Mouse (Mus musculus) midbrain, embryonic 13.5 days (tissue): ENCODE measurements around the gene Prkg1. TPM values are rescaled to one million over a fixed set of nuclear protein-coding genes. Genes with fewer than 3 reads are reported as not detected.

Source experiments
- ATAC-seq: fragments of 200-750 bp; cut with Nextera tagmentation; 2 replicates; pipeline ENCODE4 v1.8.0; 2017; ENCODE audit warnings: mild to moderate bottlenecking, moderate TSS enrichment, moderate library complexity
- H3K27ac ChIP-seq: fragments of 300-500 bp; sonication (generic); 2 replicates; pipeline ENCODE4 v1.5.1; 2015; ENCODE audit warnings: inconsistent platforms, mild to moderate bottlenecking, moderate library complexity
- H3K27me3 ChIP-seq: fragments of 300-500 bp; sonication (generic); 2 replicates; pipeline ENCODE4 v1.6.1; 2015; ENCODE audit warnings: mild to moderate bottlenecking, inconsistent platforms
- H3K36me3 ChIP-seq: fragments of 300-500 bp; sonication (generic); 2 replicates; pipeline ENCODE4 v1.6.1; 2015; ENCODE audit warnings: mild to moderate bottlenecking, inconsistent platforms
- H3K4me1 ChIP-seq: fragments of 300-500 bp; sonication (generic); replicated peaks from 2 replicates; pipeline ENCODE4 v1.6.1; 2015; ENCODE audit warnings: inconsistent platforms
- H3K4me2 ChIP-seq: fragments of 300-500 bp; sonication (generic); replicated peaks from 2 replicates; pipeline ENCODE4 v1.6.1; 2015; ENCODE audit warnings: moderate library complexity, mild to moderate bottlenecking, inconsistent platforms
- H3K4me3 ChIP-seq: fragments of 300-500 bp; sonication (generic); replicated peaks from 2 replicates; pipeline ENCODE4 v1.5.1; 2015; ENCODE audit warnings: mild to moderate bottlenecking, inconsistent platforms
- H3K9ac ChIP-seq: fragments of 300-500 bp; sonication (generic); replicated peaks from 2 replicates; pipeline ENCODE4 v1.6.1; 2015; ENCODE audit warnings: mild to moderate bottlenecking, inconsistent platforms
- H3K9me3 ChIP-seq: fragments of 300-500 bp; sonication (generic); 2 replicates; pipeline ENCODE4 v1.6.1; 2016; ENCODE audit warnings: mild to moderate bottlenecking, inconsistent platforms
- WGBS: fragments of 180-500 bp; shearing (Covaris S2); methylation state at CpG from one replicate; pipeline ENCODE4 v1.1.7; 2015; 5-methylcytosine and 5-hydroxymethylcytosine counted together
- polyA plus RNA-seq: library from polyadenylated mRNA; unstranded; fragments of >200 nt; fragmentation: Nextera tagmentation; extraction: Ambion mirVana; gene quantifications from 2 replicates; pipeline ENCODE4 v1.2.1, GENCODE M21; 2015

Prkg1 gene
- polyA plus RNA-seq, 1 experiment from 2014 or later = 3.7 TPM

DNA sequence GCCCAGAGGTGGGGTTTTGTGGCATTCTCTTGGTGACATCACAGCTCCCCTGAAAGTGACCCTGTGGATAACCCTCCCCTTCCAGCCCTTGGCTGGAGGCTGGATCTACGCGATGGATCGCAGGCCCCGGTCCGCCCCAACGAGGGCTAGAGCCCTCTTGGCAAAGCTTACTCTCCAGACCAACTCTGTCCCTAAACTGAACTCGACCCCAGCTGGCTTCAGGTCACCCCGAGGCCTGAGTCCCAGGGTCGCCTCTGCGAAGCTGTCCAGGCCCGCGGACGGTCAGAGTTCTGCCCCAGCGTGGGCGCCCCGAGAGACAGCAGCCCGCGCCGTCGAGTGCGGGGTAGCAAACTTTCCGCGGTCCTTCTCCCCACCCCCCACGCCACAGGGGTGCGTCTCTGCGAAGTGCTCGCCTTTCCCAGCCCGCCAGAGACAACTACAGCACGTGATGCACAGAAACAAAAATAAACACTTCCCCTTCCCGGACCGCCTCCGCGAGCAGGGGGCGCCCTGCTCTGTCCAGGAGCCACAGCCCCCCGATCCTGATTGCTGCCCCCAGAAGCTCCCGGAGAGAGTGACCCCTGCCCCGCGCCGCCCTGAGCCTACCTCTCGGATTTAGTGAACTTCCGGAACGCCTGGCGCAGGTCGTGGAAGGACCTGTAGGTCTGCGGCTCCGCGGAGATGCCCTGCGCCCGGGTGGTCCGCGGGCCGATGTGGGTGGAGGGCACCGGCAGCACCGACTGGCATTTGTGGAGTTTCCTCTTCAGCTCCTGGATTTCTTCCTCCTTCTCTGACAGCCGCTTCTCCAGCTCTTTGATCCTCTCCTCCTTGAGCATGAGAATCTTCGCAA, 657 bp downstream of the Prkg1 start:
- H3K4me1 ChIP-seq = peaks cover 31% of the 10 kb centered on the region
- under 1% methylated on average over 55 of the region's 56 CpGs for WGBS
- peak; percentile 72 for ATAC-seq
- H3K4me3 ChIP-seq = peak overlapping the region; percentile 56
- H3K27ac ChIP-seq = 0 out of 2 replicates have a peak overlapping the region, but pooled peaks have one; percentile 6
- no peaks in the 10 kb centered on the region for H3K36me3 ChIP-seq
- peak overlapping the region; percentile 98 for H3K4me2 ChIP-seq
- H3K9me3 ChIP-seq = no peaks in the 10 kb centered on the region
- peak overlapping the region; percentile 63 for H3K9ac ChIP-seq
- H3K27me3 ChIP-seq = peaks cover 58% of the 10 kb centered on the region

- H3K4me3 ChIP-seq = peak overlapping the region; percentile 56
- H3K27me3 ChIP-seq = peaks cover 58% of the 10 kb centered on the region
- no peak overlapping the region for H3K27ac ChIP-seq
- 4% methylated on average over 20 of the region's 20 CpGs for WGBS
- H3K9me3 ChIP-seq = no peaks in the 10 kb centered on the region
- no peak for ATAC-seq
- H3K9ac ChIP-seq = peak overlapping the region; percentile 59; the same call in 1 of the 2 replicates
- peaks cover 31% of the 10 kb centered on the region for H3K4me1 ChIP-seq
- no peaks in the 10 kb centered on the region for H3K36me3 ChIP-seq
- peak overlapping the region; percentile 98 for H3K4me2 ChIP-seq
Measured at GRCm38 (mm10) chr19:31763246-31763821, 1.5 kb downstream of the Prkg1 start.

- ATAC-seq = peak; percentile 37; the same call in 1 of the 2 replicates
- WGBS = under 1% methylated on average over 24 of the region's 24 CpGs
Measured at GRCm38 (mm10) chr19:31762411-31763245, 2.2 kb downstream of the Prkg1 start.

DNA sequence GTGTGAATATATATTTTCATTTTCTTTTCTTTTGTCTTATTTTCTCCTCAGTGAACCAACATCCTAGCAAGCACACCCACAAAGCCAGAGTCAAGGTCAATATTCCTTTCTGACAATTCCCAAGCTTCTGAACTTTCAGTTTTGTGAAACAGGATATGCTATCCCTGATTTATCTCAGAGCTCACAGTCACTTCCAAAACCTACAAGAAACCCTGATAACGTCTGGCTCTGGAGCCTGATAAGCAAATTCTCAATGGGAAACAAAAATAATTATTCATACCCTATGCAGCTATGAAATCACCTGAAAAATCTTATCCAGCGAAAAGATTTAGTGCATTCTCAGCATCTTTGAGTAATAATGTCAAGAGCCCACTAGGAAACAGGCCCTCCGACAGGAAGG, 5.0 kb downstream of the Prkg1 start:
- no peak overlapping the region for H3K4me3 ChIP-seq
- H3K36me3 ChIP-seq = no peaks in the 10 kb centered on the region
- peaks cover 52% of the 10 kb centered on the region for H3K27me3 ChIP-seq
- H3K4me1 ChIP-seq = peaks cover 29% of the 10 kb centered on the region
- no peak overlapping the region for H3K27ac ChIP-seq
- WGBS = 69% methylated on average over 3 of the region's 3 CpGs
- no peak overlapping the region for H3K4me2 ChIP-seq
- H3K9ac ChIP-seq = no peak overlapping the region
- no peak for ATAC-seq
- no peaks in the 10 kb centered on the region for H3K9me3 ChIP-seq

More at GRCm38 (mm10) chr19:31762411-31763245, 2.2 kb downstream of the Prkg1 start:
- Histone ChIP-seq H3K27me3 (peaks cover 58% of the 10 kb centered on the region), H3K4me3 (peak overlapping the region; percentile 56), H3K4me2 (peak overlapping the region; percentile 98), H3K27ac (no peak overlapping the region), H3K36me3 (no peaks in the 10 kb centered on the region), H3K4me1 (peaks cover 31% of the 10 kb centered on the region), H3K9me3 (no peaks in the 10 kb centered on the region), H3K9ac (peak overlapping the region; percentile 59)

DNA sequence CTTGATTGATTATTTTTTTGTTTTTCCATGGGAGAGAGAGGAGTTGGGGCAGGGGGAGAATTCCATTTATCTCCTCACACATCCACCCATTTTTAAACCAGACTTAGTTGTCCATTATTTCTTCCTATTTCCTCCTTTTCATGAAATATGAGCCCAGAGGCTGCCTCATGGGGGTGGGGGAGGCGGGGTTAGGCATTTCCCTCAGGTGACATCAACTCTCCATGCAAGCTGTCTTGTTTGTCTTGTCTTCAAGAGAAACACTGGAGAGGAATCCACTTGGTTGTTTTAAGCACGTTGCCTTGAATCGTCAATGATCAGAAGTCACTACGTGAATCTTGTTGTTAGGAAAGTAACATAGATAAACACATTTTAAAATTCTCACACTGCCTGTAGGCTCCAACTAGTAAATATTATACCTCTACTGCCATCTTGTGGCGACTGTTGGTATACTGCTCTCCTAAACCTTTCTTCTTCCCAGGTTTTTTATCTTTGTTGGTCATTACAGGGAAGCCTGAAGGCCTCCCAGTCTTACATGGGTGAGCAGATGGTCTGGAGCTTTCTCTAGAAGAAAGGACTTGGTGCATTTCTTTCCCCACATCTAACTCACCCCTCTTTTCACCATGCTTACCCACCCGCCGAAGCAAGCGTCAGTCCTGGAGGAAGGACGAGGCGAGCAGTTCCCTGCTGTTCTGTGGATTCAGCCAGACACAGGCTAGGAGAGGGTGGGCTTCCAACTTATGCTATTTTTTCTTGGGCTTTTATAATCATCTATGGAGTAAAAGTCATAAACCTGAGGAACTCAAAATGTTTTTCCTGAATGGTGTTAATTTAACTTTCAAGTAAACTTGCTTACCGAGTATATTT, 8.7 kb downstream of the Prkg1 start:
- H3K4me2 ChIP-seq = no peak overlapping the region
- peaks cover 21% of the 10 kb centered on the region for H3K27me3 ChIP-seq
- H3K9me3 ChIP-seq = no peaks in the 10 kb centered on the region
- 37% methylated on average over 11 of the region's 11 CpGs for WGBS
- no peak overlapping the region for H3K27ac ChIP-seq
- H3K36me3 ChIP-seq = no peaks in the 10 kb centered on the region
- peak; percentile 78 for ATAC-seq
- H3K4me3 ChIP-seq = no peak overlapping the region
- no peak overlapping the region for H3K9ac ChIP-seq
- H3K4me1 ChIP-seq = no peaks in the 10 kb centered on the region

DNA sequence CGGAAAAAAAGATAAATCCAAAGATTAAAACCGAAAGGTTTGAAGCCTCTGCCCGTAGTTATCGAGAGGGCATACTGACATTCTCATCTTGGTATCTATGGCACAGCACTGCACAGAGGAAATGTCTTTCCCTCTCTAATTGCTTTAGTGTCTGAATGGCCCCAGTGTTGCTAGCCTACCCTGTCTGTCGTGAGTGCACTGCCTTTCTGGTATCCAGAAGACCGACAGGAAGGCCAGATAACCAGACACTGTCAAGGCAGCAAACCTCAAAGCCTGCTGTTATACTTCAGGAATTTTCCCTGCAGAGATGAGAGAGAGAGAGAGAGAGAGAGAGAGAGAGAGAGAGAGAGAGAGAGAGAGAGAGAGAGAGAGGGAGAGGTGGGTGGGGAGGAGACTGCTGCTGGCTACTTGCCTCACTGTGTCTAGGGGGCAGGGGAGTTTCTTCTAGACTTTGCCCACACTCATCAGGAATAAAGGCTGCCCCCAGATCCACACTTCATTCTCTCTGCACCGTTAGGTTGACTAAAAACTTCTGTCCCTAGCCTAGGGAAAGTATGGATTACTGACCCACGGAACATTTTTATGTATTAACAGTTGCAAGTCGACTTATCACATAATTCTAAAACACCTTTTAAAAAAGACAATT, 10.1 kb downstream of the Prkg1 start:
- H3K9me3 ChIP-seq = no peaks in the 10 kb centered on the region
- H3K9ac ChIP-seq = no peak overlapping the region
- no peak for ATAC-seq
- peaks cover 9% of the 10 kb centered on the region; the same call in 1 of the 2 replicates for H3K27me3 ChIP-seq
- no peak overlapping the region for H3K4me3 ChIP-seq
- H3K4me1 ChIP-seq = no peaks in the 10 kb centered on the region
- no peaks in the 10 kb centered on the region for H3K36me3 ChIP-seq
- 63% methylated on average over 9 of the region's 9 CpGs for WGBS
- no peak overlapping the region for H3K27ac ChIP-seq
- no peak overlapping the region for H3K4me2 ChIP-seq

DNA sequence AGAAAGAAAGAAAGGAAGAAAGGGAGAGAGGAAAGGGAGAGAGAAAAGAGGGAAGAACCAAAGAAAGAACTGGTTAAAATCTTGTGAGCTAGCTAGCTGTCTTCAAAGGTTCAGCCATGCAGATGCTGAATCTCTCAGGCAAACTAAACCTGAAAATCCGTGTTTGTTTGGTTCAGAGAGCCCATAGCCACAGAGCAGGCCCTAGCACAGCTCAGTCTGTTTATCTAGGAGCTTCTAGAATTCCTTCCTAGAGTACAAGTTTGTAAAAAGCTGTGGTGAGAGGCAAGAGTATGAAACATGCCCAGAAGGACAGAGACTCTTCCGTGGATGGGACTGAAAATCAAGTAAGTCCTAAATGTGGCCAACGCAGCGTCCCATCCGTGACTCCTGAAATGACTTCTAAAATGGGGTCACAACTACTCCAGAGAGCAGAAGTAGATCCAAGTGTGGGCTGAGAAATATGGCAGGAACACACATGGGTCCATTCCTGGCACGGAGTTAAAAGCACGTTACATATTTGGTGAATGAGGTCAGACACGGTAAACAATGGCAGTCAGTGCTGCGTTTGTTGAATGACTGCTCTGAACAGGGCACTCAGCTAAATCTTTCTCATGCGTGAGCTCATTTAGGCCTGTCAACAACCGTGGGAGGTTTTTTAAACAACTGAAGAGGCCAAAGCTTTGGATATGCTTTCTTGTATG, 13.7 kb downstream of the Prkg1 start:
- Histone ChIP-seq H3K36me3 (no peaks in the 10 kb centered on the region), H3K9me3 (no peaks in the 10 kb centered on the region), H3K4me3 (no peak overlapping the region), H3K9ac (no peak overlapping the region), H3K4me2 (no peak overlapping the region), H3K27me3 (0 out of 2 replicates have a peak, but pooled peaks cover 4% of the 10 kb centered on the region), H3K4me1 (no peaks in the 10 kb centered on the region), H3K27ac (no peak overlapping the region)
- WGBS = 63% methylated on average over 11 of the region's 11 CpGs
- ATAC-seq = no peak

DNA sequence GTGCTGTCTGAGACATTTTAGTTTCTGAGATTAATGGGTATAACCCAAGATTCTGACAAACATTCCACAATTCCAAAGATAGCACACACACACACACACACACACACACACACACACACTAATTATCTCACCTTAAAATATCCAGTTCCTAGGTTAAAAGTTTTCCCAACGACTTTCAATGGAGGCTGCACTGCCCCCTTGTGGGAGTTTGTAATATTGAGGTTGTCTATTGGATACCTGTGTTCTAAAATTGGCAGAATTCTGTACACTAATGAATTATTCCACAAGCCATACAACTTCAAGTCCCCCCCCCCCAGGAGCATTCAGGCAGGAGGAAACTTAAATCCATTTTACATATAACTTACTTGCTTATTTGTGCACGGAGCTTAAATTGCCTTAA, 18.2 kb downstream of the Prkg1 start:
- no peaks in the 10 kb centered on the region for H3K4me1 ChIP-seq
- H3K4me3 ChIP-seq = no peak overlapping the region
- no peak overlapping the region for H3K27ac ChIP-seq
- WGBS = 14% methylated on average over 2 of the region's 2 CpGs
- no peaks in the 10 kb centered on the region for H3K9me3 ChIP-seq
- no peak overlapping the region for H3K9ac ChIP-seq
- no peak for ATAC-seq
- H3K27me3 ChIP-seq = no peaks in the 10 kb centered on the region
- no peak overlapping the region for H3K4me2 ChIP-seq
- H3K36me3 ChIP-seq = no peaks in the 10 kb centered on the region

DNA sequence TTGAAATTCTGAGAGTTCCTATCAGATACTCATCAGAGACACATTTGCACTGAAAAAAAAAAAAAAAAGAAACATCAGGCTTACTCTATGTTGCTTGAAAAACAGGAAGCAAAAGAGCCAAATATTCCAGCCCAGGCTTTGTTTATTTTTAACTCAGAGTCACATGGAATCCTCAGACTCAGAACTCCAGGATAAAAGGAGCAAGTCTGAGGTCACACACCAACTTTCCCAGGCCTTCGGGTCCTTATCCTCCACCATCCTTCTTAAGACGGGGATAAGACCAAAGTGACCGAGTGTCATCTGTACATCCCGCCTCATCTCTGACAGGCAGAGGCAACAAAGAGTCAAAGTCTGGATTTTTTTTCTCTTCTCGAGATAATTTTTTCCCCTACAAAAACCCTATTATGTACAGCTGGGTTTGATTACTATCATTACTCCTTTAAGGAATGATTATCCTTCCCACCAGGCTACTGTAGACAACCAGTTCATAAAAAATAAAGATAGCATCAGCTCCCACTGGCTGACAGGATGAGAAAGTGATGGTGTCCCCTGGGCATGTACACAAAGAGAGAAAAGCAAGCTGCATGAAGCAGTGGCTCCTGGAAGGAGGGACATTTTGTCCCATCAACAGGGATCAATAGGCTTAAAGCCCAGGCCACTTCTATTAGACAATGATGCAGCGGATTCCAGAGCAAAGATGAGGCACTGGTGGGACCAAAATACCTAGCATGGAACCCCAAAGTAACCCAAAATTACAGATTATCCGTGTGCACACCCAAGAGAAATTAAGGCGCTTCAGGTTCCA, 21.4 kb downstream of the Prkg1 start:
- WGBS = 74% methylated on average over 8 of the region's 8 CpGs

DNA sequence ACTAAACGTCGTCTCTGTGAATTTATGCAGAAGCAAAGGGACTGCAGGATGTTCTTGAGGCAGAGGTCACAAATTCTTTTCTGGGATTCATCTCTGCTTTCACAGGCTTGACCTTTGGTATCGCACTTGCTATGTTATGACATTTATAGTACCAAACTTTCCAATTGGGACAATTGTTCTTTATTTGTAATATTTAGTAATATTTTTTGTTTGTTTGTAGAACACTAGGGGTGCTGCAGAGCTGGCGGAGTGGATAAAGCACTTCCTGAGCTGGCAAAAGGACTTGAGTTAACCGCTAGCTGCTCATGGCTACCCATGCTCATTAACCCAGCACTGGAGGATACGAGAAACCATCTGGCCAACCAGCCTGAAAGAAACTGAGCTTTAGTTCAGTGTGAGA, 49.9 kb downstream of the Prkg1 start:
- ATAC-seq = no peak
- Histone ChIP-seq H3K9ac (no peak overlapping the region), H3K36me3 (no peaks in the 10 kb centered on the region), H3K4me2 (no peak overlapping the region), H3K9me3 (no peaks in the 10 kb centered on the region), H3K4me1 (no peaks in the 10 kb centered on the region), H3K27me3 (no peaks in the 10 kb centered on the region), H3K27ac (no peak overlapping the region), H3K4me3 (no peak overlapping the region)
- WGBS = 83% methylated on average over 6 of the region's 6 CpGs

More for the DNA sequence above, 21.4 kb downstream of the Prkg1 start:
- H3K4me3 ChIP-seq = no peak overlapping the region
- H3K9me3 ChIP-seq = no peaks in the 10 kb centered on the region
- H3K4me2 ChIP-seq = no peak overlapping the region
- H3K27ac ChIP-seq = no peak overlapping the region
- H3K4me1 ChIP-seq = no peaks in the 10 kb centered on the region
- no peaks in the 10 kb centered on the region for H3K27me3 ChIP-seq
- H3K9ac ChIP-seq = no peak overlapping the region
- H3K36me3 ChIP-seq = no peaks in the 10 kb centered on the region
- no peak for ATAC-seq
